Mouse (Mus musculus): ENCODE measurements around the gene Olfr623.

Gene Olfr623

GRCm38 (mm10) chr7:103663598-103663997, at the start of gene Olfr623:
Gene Olfr623 (minus strand): TSS chr7:103663698.
- POLR2A ChIA-PET, result no interaction called here
- CTCF ChIA-PET, result no interaction called here

DNA sequence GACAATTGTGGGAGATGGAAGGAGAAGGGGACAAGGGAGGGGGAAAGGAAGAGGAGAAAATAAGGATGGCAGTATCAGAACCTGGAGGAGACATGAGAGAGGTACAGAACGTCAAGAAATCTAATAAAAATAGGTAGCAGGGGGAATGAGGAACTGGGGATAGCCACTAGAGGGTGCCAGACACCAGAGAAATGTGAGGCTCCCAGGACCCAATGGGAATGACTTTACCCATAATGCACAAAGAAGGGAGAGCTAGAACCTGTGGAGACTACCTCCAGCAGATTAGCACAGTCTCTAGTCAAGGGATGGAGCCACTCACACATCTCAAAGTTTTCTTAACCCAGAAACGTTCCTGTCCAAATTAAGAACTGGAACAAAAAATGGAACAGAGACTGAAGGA, 48.5 kb upstream of the Olfr623 start:
- POLR2A ChIA-PET, result no interaction called here
- CTCF ChIA-PET, result interaction anchor here in 1 of 4 experiments (1.0 kb wide), 1 partner anchor 95 kb away, joined by 4 read pairs; no protein-coding TSS in a partner anchor

- ChIA-PET CTCF (no interaction called here), POLR2A (no interaction called here)
Measured at GRCm38 (mm10) chr7:103699469-103699868, 36.0 kb upstream of the Olfr623 start.

DNA sequence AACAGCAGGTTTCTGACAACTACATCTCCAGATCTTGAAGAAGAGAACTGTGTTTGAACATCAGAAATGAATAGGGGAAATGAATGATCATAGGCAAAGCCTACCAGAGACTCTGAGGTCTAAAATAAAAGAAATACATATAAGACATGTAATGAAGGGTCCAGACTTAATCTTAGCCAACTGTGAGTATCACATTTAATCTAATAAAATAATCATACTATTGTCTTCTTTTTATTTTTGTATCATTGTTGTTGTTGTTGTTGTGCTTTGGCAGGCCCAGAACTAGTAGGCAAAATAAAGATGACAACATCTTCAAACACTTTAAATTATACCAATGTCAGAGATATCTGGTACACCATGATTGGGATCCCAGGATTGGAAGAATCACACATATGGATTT, 18.9 kb upstream of the Olfr623 start, which contains the start of gene Olfr625-ps1:
Olfr625-ps1 (plus strand) TSS at position 301 of the 400 bp plus-strand sequence.
- CTCF ChIA-PET, result no interaction called here
- POLR2A ChIA-PET, result no interaction called here

DNA sequence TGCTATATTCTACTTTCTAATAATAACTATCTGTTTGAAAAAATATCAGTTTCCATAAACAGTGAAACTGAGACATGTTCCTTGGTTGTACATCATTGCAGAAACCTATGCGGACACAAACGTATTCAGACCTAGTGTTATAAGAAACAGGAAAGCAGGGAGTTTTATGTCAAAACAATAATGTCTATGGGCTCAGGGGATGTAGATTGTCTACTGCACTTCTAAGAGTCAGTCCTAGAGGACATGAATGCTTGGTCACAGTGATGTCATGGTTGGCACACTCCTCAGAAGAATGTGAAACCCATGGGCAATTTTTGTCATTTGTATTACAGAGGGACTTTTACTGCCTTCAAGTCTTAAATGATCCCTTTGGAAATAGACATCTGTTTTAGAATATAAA, 7.6 kb upstream of the Olfr623 start, which contains the start of gene Olfr624:
Olfr624 (minus strand) TSS at position 101 of the 400 bp plus-strand sequence.
- CTCF ChIA-PET, result no interaction called here
- POLR2A ChIA-PET, result no interaction called here

DNA sequence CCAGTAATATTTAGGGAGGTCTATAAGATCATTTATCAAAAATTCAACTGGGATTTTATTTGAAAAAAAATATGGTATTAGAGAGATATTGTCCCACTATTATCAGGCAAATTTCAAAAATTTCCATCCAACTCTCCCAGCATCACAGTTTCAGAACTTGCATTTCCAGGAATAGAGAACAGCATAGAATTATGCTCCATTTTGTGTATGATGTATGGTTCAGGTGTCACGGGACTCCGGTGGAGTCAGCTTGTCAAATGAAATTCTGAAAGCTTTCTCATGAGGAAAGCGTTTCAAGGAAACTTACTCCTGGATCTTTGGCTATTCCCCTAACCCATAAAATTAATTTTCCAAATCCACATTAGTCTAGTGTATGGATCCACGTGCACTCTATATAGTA, 19.4 kb downstream of the Olfr623 start:
- POLR2A ChIA-PET, result no interaction called here
- CTCF ChIA-PET, result no interaction called here

GRCm38 (mm10) chr7:103642602-103643001, 20.9 kb downstream of the Olfr623 start, which contains the start of gene Olfr622:
Gene Olfr622 (minus strand): TSS chr7:103642702.
- CTCF ChIA-PET, result no interaction called here
- POLR2A ChIA-PET, result no interaction called here

- CTCF ChIA-PET, result no interaction called here
- POLR2A ChIA-PET, result no interaction called here
Measured at GRCm38 (mm10) chr7:103636795-103637194, 26.7 kb downstream of the Olfr623 start.

GRCm38 (mm10) chr7:103612434-103612833, 51.1 kb downstream of the Olfr623 start, which contains the start of gene Olfr620:
Gene Olfr620 (minus strand): TSS chr7:103612534.
- ChIA-PET CTCF (no interaction called here), POLR2A (no interaction called here)
